Mouse (Mus musculus): ENCODE data around the gene Rhbdf1.

Rhbdf1 gene

GRCm38 (mm10) chr11:32188881-32189280 lies 33.2 kb downstream of the Rhbdf1 start:
- no peak for DNase-seq

- no peak for DNase-seq
Measured at GRCm38 (mm10) chr11:32187256-32187655, 34.8 kb downstream of the Rhbdf1 start.

GRCm38 (mm10) chr11:32186031-32186430 lies 36.1 kb downstream of the Rhbdf1 start:
- no peak for DNase-seq

DNA sequence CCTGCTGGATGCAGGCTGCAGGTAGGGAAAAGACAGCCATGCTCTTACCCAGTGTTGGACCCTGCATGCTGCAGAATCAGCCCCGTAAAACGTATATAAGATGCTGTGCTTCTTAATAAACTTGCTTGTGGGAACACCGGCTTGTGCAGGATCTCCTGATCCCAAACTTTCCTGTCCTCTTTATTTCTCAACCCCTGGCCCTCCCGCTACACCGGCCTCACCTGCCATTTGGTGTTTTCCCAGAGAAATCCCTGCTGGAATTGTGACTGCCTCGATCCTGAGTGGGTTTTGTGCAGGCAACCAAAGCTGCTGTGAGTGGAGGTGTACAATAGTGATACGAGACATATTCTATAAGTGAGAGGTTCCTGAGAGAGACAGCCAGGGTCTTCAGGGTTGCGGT lies 37.6 kb downstream of the Rhbdf1 start:
- DNase-seq = no peak

- DNase-seq = peak; percentile 85
Measured at GRCm38 (mm10) chr11:32181973-32182868, 39.9 kb downstream of the Rhbdf1 start.

GRCm38 (mm10) chr11:32181246-32181645 lies 40.9 kb downstream of the Rhbdf1 start:
- DNase-seq = no peak

GRCm38 (mm10) chr11:32178506-32178905 lies 43.6 kb downstream of the Rhbdf1 start:
- DNase-seq = no peak

DNA sequence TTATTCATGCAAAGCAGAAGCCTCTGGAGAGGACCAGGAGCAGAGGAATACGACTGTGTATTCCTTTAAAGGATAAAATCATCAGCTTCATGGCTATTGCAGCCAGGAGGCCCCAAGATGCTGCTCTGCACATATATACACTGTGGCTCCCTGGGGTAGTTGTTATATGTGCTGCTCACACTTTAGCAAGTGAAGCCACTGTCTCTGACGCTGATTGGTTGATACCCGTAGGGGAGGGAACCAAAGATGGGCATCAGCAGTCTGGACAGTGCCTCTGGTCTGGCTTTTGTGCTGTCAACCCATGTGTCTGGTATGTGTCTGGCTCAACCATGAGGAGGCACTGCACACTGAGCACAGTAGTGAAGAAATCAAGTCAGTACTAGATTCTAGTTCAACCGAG lies 55.4 kb downstream of the Rhbdf1 start:
- no peak for DNase-seq

GRCm38 (mm10) chr11:32161922-32162804 lies 59.9 kb downstream of the Rhbdf1 start:
- DNase-seq = peak; percentile 89

DNA sequence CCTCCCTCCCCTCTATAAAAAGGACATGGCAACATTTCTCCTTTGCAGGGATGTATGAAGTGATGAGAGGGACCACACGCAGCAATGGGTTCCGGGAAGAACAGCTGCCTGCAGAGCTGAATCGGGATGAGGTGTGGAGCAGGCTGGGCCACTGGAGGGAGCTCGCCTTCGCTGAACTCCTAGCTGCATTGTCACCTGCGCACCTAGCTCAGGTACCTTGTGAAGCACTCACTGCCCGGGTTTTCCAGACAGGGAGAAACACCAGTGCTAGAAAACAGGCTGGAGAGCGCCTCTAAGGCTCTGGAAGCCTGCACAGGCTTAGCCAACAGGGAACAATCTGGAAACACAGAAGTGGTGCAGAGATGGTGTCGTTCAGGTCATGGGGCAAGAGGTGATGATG lies 60.6 kb downstream of the Rhbdf1 start:
- DNase-seq = peak; percentile 57

DNA sequence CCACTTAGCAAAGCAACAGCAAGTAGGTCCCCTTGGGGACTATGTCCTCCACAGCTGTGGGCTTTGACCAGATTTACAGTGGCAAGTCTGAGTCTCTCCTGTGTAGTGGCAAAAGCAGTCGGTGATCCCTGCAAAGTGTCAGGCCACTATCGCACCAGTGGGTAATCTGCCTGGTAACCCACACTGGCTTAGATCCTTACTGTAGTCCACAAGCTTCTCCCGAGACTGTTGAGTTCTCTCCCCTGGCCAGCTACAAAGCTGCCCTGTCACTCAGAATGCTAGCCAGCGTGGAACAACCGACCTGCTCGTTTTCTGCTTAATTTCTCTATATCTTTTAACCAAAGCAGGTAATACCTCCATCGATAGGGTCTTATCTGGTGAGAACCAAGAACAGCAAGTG lies 61.8 kb downstream of the Rhbdf1 start:
- DNase-seq = no peak
